Mouse (Mus musculus) lung, postnatal 0 days (tissue): Measurements from ENCODE around the gene Mapt. TPM values are rescaled to one million over a fixed set of nuclear protein-coding genes. Genes with fewer than 3 reads are reported as not detected.

Experiments
- ATAC-seq: fragments of 200-750 bp; cut with Nextera tagmentation; 2 replicates; pipeline ENCODE4 v1.8.0; 2017; ENCODE audit warnings: moderate library complexity
- DNase-seq: peaks from one replicate; pipeline ENCODE4 v3.0.0-alpha.2; 2016; ENCODE audit warnings: low spot score
- H3K27ac ChIP-seq: fragments of 300-500 bp; sonication (generic); 2 replicates; pipeline ENCODE4 v1.5.1; 2014; ENCODE audit warnings: antibody characterized with exemption, mild to moderate bottlenecking, low read length, mixed read lengths
- H3K27me3 ChIP-seq: fragments of 300-500 bp; sonication (generic); replicated peaks from 2 replicates; pipeline ENCODE4 v1.6.1; 2014; ENCODE audit warnings: low read length, mixed read lengths; ENCODE audit not compliant: insufficient read depth
- H3K36me3 ChIP-seq: fragments of 300-500 bp; sonication (generic); 2 replicates; pipeline ENCODE4 v1.6.1; 2014; ENCODE audit warnings: low read length, mixed read lengths; ENCODE audit not compliant: insufficient read depth
- H3K4me1 ChIP-seq: fragments of 300-500 bp; sonication (generic); 2 replicates; pipeline ENCODE4 v1.6.1; 2014; ENCODE audit warnings: antibody characterized with exemption, low read depth, low read length, mixed read lengths; ENCODE audit not compliant: insufficient read depth
- H3K4me2 ChIP-seq: fragments of 300-500 bp; sonication (generic); replicated peaks from 2 replicates; pipeline ENCODE4 v1.6.1; 2014; ENCODE audit warnings: low read depth, mild to moderate bottlenecking, low read length, moderate library complexity, mixed read lengths
- H3K4me3 ChIP-seq: fragments of 300-500 bp; sonication (generic); 2 replicates; pipeline ENCODE4 v1.5.1; 2014; ENCODE audit warnings: low read depth, low read length
- H3K9ac ChIP-seq: fragments of 300-500 bp; sonication (generic); replicated peaks from 2 replicates; pipeline ENCODE4 v1.6.1; 2014; ENCODE audit warnings: low read depth, mild to moderate bottlenecking
- H3K9me3 ChIP-seq: fragments of 300-500 bp; sonication (generic); 2 replicates; pipeline ENCODE4 v1.6.1; 2016; ENCODE audit warnings: low read length, mixed read lengths
- CTCF ChIP-seq: IDR thresholded peaks from 2 replicates; pipeline ENCODE4 v1.5.1; 2016; ENCODE audit warnings: antibody characterized with exemption, mild to moderate bottlenecking
- EP300 ChIP-seq: IDR thresholded peaks from 2 replicates; pipeline ENCODE4 v1.6.1; 2016; ENCODE audit warnings: antibody characterized with exemption, mild to moderate bottlenecking, control low read depth
- WGBS: fragments of 180-500 bp; shearing (Covaris S2); extraction: QIAGEN DNeasy Blood & Tissue Kit; methylation state at CpG from one replicate; pipeline ENCODE4 v1.1.7; 2014; 5-methylcytosine and 5-hydroxymethylcytosine counted together
- polyA plus RNA-seq: library from polyadenylated mRNA; unstranded; fragments of >200 nt; fragmentation: Nextera tagmentation; extraction: Ambion mirVana; gene quantifications from 2 replicates; pipeline ENCODE4 v1.2.1, GENCODE M21; 2015

Gene Mapt
- polyA plus RNA-seq, 1 experiment from 2014 or later, result 15.9 TPM

DNA sequence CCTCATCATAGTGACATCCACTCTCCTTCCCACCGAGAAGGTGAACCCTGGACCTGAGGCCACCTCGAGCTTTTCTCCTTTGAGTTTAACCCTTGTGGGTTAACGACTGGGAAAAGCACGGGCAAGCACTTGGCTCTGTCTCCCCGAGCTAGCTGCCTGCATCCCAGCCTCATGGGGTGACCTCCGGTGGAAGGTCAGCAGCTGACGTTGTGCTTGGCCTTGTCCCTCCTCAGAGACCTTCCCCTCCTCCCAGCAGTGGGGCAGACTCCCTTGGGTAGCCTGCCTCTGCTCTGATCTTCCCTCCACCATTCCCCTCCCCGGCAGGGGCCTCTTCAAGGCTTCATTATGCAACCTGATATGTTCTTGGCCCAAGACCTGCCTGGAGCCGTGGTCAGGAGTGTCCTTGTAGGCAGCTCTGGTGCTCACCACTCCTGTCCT is 38.2 kb downstream of the Mapt start:
- DNase-seq, result peak; percentile 67
- Histone ChIP-seq H3K9ac (no peak overlapping the region), H3K4me3 (no peak overlapping the region), H3K4me1 (peaks cover 7% of the 10 kb centered on the region; the same call in 1 of the 2 replicates), H3K27me3 (no peaks in the 10 kb centered on the region), H3K36me3 (no peaks in the 10 kb centered on the region), H3K9me3 (no peaks in the 10 kb centered on the region), H3K27ac (0 out of 2 replicates have a peak overlapping the region, but pooled peaks have one; percentile 29), H3K4me2 (no peak overlapping the region)
- ATAC-seq, result peak; percentile 63
- TF ChIP-seq CTCF, result no peak
- no peak for TF ChIP-seq EP300
- WGBS, result 29% methylated on average over 9 of the region's 9 CpGs

DNA sequence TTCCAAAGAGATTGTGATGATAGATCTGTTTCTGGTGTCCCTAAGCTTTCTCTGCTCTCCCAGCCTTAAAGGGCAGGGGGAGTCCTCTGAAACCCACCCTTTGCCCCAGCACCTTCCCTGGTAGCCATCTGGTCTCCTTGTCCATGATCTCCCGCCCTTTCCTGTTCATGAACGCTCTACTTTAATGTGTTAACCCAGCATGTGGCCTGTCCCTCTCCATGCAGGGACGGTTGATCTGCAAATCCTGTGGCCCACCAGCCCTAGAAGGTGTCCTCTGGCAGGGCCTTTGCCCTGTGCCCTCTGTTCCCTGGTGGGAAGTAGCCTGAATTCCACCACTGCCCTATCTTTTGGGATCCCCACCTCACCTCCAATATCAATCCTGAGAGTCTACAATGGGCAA is 39.3 kb downstream of the Mapt start:
- H3K27ac ChIP-seq, result peak overlapping the region; percentile 2; the same call in 1 of the 2 replicates
- DNase-seq (no peak), ATAC-seq (no peak)
- no peak for TF ChIP-seq CTCF
- no peak for TF ChIP-seq EP300
- H3K4me1 ChIP-seq, result peaks cover 7% of the 10 kb centered on the region; the same call in 1 of the 2 replicates
- no peak overlapping the region for H3K9ac ChIP-seq
- H3K27me3 ChIP-seq, result no peaks in the 10 kb centered on the region
- 71% methylated on average over 3 of the region's 3 CpGs for WGBS
- no peak overlapping the region for H3K4me3 ChIP-seq
- H3K9me3 ChIP-seq, result no peaks in the 10 kb centered on the region
- no peak overlapping the region for H3K4me2 ChIP-seq
- H3K36me3 ChIP-seq, result no peaks in the 10 kb centered on the region

GRCm38 (mm10) chr11:104270876-104271275 is 39.7 kb downstream of the Mapt start:
- H3K36me3 ChIP-seq, result no peaks in the 10 kb centered on the region
- peak; percentile 77 for ATAC-seq
- H3K9me3 ChIP-seq, result no peaks in the 10 kb centered on the region
- 46% methylated on average over 4 of the region's 4 CpGs for WGBS
- peak overlapping the region; percentile 2; the same call in 1 of the 2 replicates for H3K27ac ChIP-seq
- H3K4me2 ChIP-seq, result no peak overlapping the region
- DNase-seq, result peak; percentile 64
- H3K27me3 ChIP-seq, result no peaks in the 10 kb centered on the region
- no peak overlapping the region for H3K4me3 ChIP-seq
- no peak for TF ChIP-seq EP300
- no peak for TF ChIP-seq CTCF
- no peak overlapping the region for H3K9ac ChIP-seq
- H3K4me1 ChIP-seq, result peaks cover 7% of the 10 kb centered on the region; the same call in 1 of the 2 replicates

DNA sequence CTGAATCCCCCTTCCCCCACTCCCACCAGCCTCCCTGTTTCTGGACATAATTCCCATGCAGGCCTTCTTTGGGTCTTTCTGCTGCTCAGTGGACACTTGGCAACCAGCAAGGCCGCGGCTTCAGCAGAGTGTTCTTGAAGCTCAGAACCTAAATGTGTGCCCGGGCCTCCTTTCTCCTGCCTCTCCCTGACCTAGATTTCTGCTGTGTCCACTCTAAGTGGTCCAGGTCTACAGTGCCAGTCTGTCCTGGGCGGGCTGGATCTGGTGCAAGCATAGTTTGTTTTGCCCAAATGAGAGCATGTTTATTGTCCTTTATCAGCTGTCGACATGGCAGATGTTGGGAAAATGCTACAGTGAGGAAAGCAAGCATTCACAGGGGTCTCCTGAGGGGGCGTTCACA is 40.7 kb downstream of the Mapt start:
- H3K4me3 ChIP-seq, result no peak overlapping the region
- no peak overlapping the region for H3K27ac ChIP-seq
- H3K4me1 ChIP-seq, result peaks cover 7% of the 10 kb centered on the region; the same call in 1 of the 2 replicates
- 73% methylated on average over 6 of the region's 6 CpGs for WGBS
- ATAC-seq, result no peak
- H3K27me3 ChIP-seq, result no peaks in the 10 kb centered on the region
- H3K9me3 ChIP-seq, result no peaks in the 10 kb centered on the region
- TF ChIP-seq EP300 (no peak), CTCF (no peak)
- no peaks in the 10 kb centered on the region for H3K36me3 ChIP-seq
- H3K9ac ChIP-seq, result no peak overlapping the region
- no peak overlapping the region for H3K4me2 ChIP-seq
- no peak for DNase-seq

DNA sequence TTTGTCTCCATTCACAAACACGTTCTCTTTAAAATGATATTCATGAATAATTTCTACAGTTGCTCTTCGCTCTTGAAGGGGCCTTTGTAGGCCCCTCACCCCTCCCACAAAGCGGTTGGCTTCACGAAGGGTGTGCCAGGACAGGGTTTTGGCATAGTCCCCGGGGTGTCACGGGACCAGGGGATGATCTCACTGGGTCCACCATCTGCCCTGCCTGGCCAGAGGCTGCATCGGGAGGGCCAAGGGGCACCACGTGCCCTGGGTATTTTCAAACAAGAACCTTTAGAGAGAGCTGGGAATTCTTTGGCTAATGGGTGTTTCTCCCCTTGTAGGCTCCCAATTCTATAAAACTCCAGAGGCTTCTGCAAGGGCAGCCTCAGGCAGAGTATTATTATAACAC is 41.2 kb downstream of the Mapt start:
- Histone ChIP-seq H3K4me3 (no peak overlapping the region), H3K9me3 (no peaks in the 10 kb centered on the region), H3K36me3 (no peaks in the 10 kb centered on the region), H3K27ac (no peak overlapping the region), H3K4me2 (no peak overlapping the region), H3K9ac (no peak overlapping the region), H3K4me1 (peaks cover 7% of the 10 kb centered on the region; the same call in 1 of the 2 replicates), H3K27me3 (no peaks in the 10 kb centered on the region)
- WGBS, result 76% methylated on average over 8 of the region's 8 CpGs
- ATAC-seq, result no peak
- DNase-seq, result no peak
- no peak for TF ChIP-seq EP300
- no peak for TF ChIP-seq CTCF

DNA sequence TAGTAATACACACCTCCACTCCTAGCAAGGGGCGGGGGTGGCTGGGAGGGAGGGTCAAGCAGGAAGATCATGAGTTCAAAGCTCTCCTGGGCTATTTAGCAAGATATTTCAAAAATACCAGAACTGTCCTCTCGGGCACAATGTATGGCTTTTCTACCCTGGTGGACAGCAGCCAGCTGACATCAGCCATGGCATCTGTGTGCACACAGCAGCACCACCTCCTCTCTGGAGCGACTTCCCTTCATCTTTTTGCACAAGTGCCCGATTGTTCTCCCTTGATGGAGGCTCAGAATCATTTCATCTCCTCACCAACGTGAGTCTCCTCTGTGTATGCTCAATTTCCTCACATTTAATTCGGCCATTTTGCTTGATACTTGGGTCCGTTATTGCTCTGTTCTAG is 44.6 kb downstream of the Mapt start:
- no peak overlapping the region for H3K9ac ChIP-seq
- DNase-seq (no peak), ATAC-seq (no peak)
- H3K27ac ChIP-seq, result no peak overlapping the region
- no peaks in the 10 kb centered on the region for H3K9me3 ChIP-seq
- H3K4me2 ChIP-seq, result no peak overlapping the region
- no peaks in the 10 kb centered on the region for H3K36me3 ChIP-seq
- no peak overlapping the region for H3K4me3 ChIP-seq
- WGBS, result 78% methylated on average over 7 of the region's 7 CpGs
- H3K4me1 ChIP-seq, result no peaks in the 10 kb centered on the region
- TF ChIP-seq EP300, result no peak
- TF ChIP-seq CTCF, result no peak
- no peaks in the 10 kb centered on the region for H3K27me3 ChIP-seq

GRCm38 (mm10) chr11:104278222-104278621 is 47.0 kb downstream of the Mapt start:
- WGBS, result 4% methylated on average over 20 of the region's 20 CpGs
- Histone ChIP-seq H3K27me3 (no peaks in the 10 kb centered on the region), H3K36me3 (no peaks in the 10 kb centered on the region), H3K4me2 (0 out of 2 replicates have a peak overlapping the region, but pooled peaks have one; percentile 25), H3K9ac (no peak overlapping the region), H3K27ac (no peak overlapping the region), H3K9me3 (no peaks in the 10 kb centered on the region), H3K4me3 (no peak overlapping the region), H3K4me1 (no peaks in the 10 kb centered on the region)
- TF ChIP-seq CTCF (peak; percentile 78), EP300 (no peak)
- peak; percentile 46 for DNase-seq
- ATAC-seq, result peak; percentile 49
